Mouse (Mus musculus): ENCODE data around the gene Spire2. TPM values are rescaled to one million over a fixed set of nuclear protein-coding genes. Genes with fewer than 3 reads are reported as not detected.

The Spire2 gene
- total RNA-seq, 2 experiments from 2014 or later, result 4.3 to 7.0 TPM

DNA sequence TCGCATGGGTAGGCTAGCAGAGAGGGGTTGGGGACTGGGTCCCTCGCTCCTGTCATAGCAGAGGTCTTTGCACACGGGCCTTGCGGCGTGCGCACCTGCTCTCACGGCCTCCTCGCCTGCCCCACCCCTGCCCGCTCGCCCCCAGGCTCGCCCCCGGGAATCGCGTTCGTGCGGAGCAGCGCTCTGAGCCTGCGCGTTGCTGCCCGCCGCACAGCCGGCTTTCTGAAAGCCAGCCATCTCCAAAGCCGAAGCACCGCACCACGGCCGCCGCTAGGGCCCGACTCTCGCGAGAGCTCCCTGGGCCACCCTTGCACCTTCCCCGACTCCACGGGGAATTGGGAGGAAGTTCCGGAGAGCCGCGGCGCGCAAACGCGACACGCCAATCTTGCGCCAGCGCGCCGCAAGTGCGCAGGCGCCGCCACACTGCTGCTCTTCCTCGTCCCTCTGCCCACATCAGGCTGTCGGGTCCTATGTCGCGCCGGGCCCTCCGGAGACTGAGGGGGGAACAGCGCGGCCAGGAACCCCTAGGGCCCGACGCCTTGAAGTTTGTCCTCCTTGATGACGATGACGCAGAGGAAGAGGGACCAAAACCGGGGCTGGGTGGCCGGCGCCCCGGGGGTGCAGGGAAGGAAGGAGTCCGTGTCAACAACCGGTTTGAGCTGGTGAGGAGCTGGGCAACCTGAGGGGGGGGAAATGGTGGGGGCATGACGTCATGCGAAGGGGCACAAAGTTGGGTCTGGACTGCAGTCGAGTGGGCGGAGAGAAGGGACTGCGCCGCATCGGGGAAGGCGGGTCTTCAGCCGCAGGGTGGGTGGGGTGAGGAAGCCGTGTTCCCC lies 41.1 kb downstream of the Spire2 start, which contains the start of gene Tcf25:
Gene Tcf25, plus strand, starts transcription at position 351 of the 836 bp plus-strand sequence.
- peak; percentile 81 for ATAC-seq (replicated peaks; ENCODE audit: low FRiP score, low TSS enrichment, poor library complexity, severe bottlenecking)

DNA sequence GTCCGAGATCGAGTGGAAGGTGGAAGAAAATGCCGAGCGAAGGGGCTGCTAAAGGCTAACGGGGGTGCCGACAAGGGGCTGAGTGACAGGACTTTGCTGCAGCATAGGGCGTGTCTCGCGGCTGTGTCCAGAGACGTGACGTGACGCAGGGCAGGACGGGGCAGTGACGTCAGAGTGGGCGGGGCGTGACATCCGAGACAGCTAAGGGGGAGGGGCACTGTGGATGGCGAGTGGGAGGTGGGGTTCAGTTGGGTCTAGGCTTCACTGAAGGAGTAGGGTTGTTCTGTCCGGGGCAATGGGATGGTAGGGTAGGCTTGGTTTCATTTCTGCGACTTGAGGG lies 41.7 kb downstream of the Spire2 start:
- peak; percentile 74 for ATAC-seq (replicated peaks; ENCODE audit: low FRiP score, low TSS enrichment, poor library complexity, severe bottlenecking)

DNA sequence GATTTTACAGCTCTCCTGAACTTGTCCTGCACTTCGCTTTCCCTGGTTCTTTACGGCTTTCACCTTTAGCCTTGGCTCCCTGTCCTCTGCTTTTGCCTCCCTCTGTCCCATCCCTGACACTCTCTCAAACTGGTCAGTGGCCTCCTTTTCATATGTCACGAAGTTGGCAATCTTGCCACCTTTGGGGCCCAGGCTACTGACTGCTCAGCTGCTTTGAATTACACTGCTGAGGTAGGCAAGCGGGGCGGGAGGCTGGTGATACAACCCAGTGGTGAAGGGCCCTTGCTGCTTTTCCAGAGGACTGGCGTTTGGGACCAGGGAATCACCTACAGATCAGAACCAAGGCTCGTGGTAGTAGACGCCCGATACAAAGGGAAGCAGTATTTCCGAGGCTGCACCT lies 43.2 kb downstream of the Spire2 start:
- no peak for ATAC-seq (replicated peaks; ENCODE audit: low FRiP score, low TSS enrichment, poor library complexity, severe bottlenecking)

DNA sequence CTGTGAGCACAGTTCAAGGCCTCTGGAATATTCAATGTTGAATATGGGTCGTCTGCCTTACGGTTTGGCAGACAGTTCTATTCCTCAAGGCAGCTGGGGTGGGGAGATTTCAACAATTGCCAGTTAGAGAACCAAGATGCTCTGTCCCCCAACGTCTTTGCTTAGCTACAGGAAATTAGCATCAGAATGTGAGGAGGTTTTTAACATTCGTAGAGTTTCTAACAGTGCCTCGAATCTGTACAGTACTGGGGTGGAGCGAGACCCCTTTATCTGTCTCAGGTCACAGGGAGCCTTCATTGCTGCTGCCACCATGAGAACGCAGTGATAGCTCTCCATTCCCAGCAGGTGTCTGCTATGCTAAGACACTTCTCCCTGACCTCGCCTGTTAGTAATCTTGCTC lies 43.6 kb downstream of the Spire2 start:
- ATAC-seq (replicated peaks; ENCODE audit: low FRiP score, low TSS enrichment, poor library complexity, severe bottlenecking), result no peak

DNA sequence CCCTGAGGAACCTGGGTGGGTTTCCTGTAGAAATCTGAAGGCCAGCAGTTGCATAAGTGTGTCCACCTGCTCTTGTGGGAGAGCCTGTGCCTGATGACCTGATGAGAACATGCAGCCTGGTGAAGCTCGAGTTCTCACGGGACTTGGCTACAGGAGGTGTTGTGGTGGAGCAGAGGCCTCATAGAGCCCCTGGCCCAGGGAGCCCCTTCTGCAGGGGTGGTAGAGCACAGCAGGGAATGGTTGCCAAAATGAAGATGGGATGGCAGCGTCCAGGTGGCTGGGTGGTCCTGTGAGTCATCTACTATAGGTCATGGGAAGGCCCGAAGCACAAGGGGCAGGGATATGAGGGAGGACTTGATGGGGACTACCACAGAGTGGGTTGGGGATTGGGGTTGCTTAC lies 49.2 kb downstream of the Spire2 start:
- no peak for ATAC-seq (replicated peaks; ENCODE audit: low FRiP score, low TSS enrichment, poor library complexity, severe bottlenecking)

DNA sequence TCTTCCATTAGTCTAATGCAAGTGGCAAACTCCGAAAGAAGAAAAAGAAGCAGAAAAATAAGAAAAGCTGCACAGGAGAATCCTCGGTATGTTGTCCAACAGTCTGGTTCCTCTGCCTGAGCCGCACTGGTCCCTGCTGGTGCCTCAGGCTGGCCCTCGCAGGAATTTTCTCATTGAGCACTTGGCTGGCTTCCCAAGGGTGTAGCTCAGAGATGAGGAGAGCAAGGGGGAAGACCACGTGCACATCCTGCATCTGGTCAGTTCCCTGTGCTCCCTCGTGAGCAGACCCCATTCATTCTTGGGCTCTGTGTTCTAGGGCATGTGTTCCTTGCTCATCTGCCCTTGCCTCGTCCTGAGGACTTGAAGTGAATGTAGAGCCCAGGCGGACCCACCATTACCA lies 50.0 kb downstream of the Spire2 start:
- no peak for ATAC-seq (replicated peaks; ENCODE audit: low FRiP score, low TSS enrichment, poor library complexity, severe bottlenecking)

DNA sequence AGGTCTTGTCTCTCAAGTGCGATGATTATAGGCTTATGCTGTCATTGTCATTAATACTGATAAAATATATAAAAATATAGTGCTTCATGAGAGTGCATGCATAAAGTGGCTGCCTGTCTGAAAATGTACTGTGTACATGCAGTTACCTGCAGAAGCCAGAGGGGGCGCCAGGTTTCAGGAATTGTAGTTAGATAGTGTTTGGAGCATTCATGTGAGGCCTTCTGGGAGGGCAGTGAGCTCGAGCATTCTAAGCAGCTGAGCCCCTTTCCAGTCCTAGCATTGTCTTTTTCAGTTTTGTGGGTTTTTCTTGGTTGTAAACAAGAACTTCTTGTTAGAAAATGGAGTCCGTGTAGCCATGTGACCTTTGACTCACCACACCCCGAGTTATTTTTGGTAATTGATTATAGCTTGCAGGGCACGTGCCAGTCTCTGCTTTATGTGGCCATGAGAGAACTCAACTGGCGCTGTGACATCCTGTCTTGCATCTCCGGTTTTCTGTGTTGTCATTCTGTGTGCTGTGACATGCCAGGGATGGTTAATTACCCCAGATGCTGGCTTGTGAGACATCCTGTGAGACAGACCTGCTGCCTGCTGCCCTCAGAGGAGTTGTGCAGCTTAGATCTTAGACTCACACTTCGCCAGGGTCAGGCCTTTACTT lies 52.5 kb downstream of the Spire2 start:
- ATAC-seq (replicated peaks; ENCODE audit: low FRiP score, low TSS enrichment, poor library complexity, severe bottlenecking), result peak; percentile 67; the same call in 1 of the 2 replicates

DNA sequence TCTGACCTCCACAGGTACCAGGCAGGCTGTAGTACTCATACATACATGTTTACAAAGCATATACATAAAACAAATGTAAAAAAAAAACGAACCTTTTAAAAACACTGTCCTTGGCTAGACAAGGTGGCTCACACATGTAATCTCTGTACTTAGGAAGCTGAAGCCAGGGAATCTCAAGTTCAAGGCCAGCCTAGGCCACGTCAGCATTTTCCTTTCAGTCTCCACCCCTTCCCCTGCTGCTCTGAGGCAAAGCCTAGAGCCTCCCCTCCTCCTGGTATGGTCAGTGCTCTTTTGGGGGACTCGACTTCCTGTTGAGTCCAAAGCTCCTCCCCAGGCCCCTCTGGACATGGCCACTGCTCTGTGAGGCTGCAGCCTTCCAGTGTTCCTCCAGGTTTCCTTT lies 54.5 kb downstream of the Spire2 start:
- ATAC-seq (replicated peaks; ENCODE audit: low FRiP score, low TSS enrichment, poor library complexity, severe bottlenecking), result no peak

DNA sequence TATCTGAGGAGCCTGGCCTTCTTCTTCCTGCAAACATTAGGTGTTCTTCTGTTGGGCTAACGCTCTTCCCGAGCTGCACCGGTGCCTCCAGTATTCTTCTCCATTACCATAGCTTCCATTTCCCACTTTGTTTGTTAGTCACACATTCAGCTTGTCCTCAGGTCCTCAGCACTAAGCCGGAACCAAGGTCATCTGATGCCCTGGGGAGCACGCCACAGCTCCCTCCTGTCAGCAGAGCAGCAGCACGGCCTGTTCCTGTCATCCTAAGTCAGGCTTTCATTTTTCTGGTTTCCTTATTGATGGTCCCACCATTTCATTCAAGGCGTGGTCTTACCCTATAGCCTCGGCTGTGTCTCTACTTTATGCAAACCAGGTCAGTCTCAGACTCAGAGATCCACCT lies 55.3 kb downstream of the Spire2 start:
- ATAC-seq (replicated peaks; ENCODE audit: low FRiP score, low TSS enrichment, poor library complexity, severe bottlenecking), result no peak

DNA sequence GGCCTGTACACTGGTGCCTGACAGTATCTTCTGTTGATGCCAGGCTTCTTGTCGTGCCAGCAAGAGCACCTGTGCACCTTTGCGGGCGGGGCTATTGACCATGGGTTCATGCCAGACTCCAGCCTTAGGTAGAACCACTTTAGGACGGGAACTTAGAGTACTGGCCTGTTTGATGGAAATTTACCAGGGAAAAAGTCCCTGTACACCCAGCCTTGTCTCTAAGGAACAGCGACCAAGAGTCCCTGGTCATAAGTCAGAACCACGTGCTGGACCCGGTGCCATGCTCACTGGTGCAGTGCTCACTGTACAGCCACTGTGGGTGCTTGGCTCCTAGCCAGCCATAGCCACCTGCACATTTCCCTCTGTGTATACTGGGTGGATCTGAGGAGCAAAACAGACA lies 56.5 kb downstream of the Spire2 start:
- no peak for ATAC-seq (replicated peaks; ENCODE audit: low FRiP score, low TSS enrichment, poor library complexity, severe bottlenecking)

DNA sequence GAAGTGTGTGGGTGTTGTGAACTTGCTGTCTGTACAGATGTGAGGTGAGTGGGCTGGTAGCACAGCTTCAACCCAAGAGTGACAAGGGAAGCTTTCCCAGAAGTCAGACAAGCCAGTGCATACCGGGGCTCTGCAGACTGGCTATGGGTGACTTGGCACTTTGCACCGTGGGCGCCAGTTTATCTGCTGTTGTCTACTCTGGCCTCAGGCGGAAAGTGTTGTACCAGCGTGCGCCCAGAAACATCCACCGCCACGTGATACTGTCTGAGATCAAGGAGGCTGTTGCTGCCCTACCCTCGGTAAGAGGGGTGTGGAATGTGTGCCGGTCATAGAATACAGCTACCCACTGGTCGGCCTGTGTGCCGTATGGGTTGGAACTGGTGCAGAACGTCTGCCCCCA lies 65.8 kb downstream of the Spire2 start:
- peak; percentile 74 for ATAC-seq (replicated peaks; ENCODE audit: low FRiP score, low TSS enrichment, poor library complexity, severe bottlenecking)

DNA sequence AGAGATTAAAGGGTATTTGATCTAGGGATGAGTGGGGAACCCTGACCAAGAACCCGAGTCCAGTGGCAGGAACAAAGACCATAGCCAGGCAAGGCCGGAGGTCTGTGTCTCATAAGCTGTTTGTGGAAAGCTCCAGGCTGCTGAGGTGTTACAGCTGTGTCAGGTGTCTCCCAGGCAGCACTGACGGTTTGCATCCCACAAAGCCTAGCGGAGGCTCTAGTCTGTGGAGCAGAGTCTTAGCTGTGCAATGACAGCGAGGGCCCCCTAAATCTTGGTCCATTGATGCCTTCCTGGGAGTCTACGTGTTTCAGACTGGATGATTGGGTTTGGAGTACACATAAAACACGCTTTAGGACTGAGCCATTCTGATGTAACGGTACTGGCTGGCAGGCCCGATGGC lies 69.4 kb downstream of the Spire2 start:
- no peak for ATAC-seq (replicated peaks; ENCODE audit: low FRiP score, low TSS enrichment, poor library complexity, severe bottlenecking)

DNA sequence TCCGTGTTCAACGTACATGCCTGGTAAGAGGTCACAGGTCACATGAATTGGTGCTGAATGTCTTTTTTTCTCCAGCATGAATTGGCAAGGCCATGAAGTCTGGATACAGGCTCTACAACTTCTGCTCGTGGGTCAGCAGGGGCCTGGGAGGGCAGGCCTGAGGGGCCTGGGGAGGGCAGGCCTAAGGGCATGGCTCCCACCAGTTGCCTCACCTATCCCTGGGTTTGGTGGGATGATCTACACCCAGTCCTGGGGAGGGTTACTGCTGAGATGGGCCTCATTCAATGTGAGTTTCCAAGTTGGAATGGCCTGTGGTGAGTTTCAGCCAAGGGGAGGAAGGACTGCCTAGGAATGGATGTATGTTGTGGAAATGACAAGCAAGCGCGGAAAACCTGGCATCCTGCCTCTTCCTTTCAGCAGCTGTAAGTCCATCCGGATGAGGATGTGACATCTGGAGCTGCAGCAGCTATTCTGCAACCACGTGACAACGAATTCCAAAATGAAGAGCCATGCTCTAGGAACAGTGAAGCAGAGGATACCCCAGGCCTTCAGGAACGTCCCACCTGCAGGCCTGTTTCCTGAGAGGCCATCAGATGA lies 70.3 kb downstream of the Spire2 start:
- ATAC-seq (replicated peaks; ENCODE audit: low FRiP score, low TSS enrichment, poor library complexity, severe bottlenecking), result no peak

DNA sequence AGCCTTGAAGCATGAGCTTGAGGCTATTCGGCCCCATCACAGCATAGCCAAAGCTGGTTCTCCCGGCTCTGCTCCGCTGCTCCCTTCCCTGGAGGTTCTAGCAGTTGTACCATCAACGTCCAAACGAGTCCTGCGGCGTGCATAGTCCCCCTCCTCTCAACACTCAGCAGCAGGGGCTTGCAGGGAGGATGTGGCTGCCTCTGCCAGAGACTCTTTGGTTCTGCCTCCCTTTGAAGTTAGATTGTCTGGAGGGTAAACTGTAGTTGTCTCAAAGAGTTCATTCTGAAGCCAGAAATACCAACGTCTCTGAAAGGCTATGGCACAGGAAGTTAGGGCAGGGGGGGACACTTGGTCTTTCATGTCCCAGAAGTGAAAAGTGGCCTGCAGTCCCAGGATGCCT lies 72.0 kb downstream of the Spire2 start:
- no peak for ATAC-seq (replicated peaks; ENCODE audit: low FRiP score, low TSS enrichment, poor library complexity, severe bottlenecking)

DNA sequence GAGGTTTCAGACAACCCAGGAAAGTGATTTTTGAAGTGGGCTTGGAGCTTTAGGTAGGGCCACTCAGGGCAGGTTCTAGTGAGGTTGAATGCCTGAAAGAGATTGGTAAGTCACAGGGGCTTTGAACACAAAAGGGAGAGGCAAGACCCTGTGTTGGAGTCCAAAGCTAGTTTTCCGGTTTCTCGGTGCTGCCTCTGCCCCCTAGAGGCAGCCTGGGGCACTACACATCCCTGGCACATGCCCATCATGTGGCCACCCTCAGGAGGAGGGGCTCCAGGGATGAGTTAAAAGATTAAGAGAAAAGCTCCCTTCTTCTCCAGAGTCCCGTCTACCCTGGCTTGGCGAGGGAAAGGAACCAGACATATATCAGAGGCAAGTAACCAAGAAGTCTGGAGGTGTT lies 74.3 kb downstream of the Spire2 start, which contains the start of gene Mc1r:
Gene Mc1r, plus strand, starts transcription at position 322 of the 400 bp plus-strand sequence.
- peak; percentile 35 for ATAC-seq (replicated peaks; ENCODE audit: low FRiP score, low TSS enrichment, poor library complexity, severe bottlenecking)

DNA sequence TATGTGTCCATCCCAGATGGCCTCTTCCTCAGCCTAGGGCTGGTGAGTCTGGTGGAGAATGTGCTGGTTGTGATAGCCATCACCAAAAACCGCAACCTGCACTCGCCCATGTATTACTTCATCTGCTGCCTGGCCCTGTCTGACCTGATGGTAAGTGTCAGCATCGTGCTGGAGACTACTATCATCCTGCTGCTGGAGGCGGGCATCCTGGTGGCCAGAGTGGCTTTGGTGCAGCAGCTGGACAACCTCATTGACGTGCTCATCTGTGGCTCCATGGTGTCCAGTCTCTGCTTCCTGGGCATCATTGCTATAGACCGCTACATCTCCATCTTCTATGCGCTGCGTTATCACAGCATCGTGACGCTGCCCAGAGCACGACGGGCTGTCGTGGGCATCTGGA lies 75.1 kb downstream of the Spire2 start:
- ATAC-seq (replicated peaks; ENCODE audit: low FRiP score, low TSS enrichment, poor library complexity, severe bottlenecking), result no peak

DNA sequence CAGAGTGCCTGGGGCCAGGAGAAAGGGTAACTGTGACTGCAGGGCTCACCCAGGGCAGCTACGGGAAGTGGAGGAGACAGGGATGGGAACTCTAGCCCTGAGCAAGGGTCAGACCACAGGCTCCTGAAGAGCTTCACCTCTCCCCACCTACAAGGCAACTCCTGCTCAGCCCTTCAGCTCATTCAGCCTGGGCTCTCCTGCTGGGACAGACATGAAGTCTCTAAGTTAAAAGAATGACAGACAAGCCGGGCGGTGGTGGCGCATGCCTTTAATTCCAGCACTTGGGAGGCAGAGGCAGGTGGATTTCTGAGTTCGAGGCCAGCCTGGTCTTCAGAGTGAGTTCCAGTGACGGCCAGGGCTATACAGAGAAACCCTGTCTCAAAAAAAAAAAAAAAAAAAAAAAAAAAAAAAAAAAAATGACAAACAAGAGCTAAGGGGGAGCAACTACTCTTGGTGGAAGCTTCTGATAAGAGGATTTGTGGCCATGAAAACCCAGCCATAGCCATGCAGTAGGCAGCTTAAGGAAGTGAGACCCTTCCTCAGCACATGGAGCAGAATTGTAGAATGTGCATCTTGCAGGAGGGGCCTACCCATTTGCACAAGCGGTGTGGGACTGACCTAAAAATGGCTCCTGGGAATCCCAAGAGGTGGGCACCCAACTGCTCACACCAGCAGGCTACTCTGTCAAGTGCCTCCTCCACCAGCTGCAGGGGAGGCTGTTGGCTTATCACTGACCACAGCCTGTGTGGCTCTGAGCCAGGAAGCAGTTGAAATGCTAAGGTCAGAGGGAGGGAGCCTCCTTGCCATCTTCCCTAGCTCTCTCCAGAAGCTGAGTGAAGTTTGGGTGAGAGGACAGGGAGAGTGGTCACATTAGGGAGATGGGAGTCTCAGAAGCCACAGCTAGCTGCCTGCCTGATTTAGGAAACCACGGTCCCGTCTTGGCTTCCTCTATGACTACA lies 76.4 kb downstream of the Spire2 start:
- peak; percentile 54 for ATAC-seq (replicated peaks; ENCODE audit: low FRiP score, low TSS enrichment, poor library complexity, severe bottlenecking)

DNA sequence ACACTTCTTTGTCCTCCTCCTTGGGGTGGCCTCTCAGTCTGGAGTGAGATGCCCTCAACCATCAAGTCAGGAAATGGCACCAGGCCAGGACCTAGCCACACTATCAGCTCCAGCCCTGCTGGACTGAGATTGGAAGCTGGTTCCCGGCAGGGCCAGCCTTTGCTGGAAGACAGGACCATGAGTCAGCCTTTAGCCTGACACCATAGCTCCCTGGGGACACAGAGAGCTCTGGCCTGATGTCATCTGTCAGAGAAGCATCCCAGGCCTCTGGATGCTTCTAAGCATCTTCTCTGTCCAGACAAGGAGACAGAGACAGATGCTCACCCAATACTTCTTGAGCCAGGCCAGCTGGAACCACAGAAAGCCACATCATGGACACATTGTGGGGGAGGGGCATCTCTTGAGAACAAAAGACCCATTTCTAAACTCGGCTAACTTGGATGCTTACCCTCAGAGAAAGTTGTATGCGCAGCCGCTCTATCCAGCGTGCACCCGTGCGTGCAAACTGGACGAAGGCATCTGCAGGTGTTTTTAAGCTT lies 77.6 kb downstream of the Spire2 start:
- peak; percentile 19 for ATAC-seq (replicated peaks; ENCODE audit: low FRiP score, low TSS enrichment, poor library complexity, severe bottlenecking)

DNA sequence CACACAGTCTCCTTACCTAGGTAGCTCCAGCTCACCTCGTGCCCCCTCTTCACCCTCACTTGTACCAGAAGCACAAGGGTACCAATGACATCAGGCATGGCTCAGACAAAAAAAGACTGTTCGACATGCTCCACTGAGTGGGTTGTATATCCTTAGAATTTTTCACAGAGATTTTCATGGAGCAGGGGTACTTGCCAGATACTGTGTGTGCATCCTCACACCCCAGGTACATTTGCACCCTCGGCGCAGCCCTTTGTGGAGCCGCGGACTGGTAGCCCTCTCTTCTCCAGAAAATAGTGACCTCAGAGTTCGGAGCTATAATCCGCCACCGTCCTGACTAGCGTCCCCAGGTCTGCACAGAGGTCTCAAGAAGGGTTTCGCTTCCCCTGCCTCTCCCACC lies 78.3 kb downstream of the Spire2 start:
- no peak for ATAC-seq (replicated peaks; ENCODE audit: low FRiP score, low TSS enrichment, poor library complexity, severe bottlenecking)

Measured in megakaryocyte-erythroid progenitor cell, adult 5-6 weeks (primary cell).